Mouse (Mus musculus) liver, embryonic 14.5 days (tissue): ENCODE measurements around the gene Etv6. TPM values are rescaled to one million over a fixed set of nuclear protein-coding genes. Genes with fewer than 3 reads are reported as not detected.

Experiments used
- ATAC-seq: fragments of 200-750 bp; cut with Nextera tagmentation; 2 replicates; pipeline ENCODE4 v1.8.0; 2017; ENCODE audit warnings: moderate number of reproducible peaks, mild to moderate bottlenecking, moderate library complexity; ENCODE audit not compliant: insufficient read depth
- DNase-seq, 3 experiments: peaks; one replicate each; pipeline ENCODE4 v3.0.0-alpha.2; 2012 to 2013; ENCODE audit warnings: low read depth in 3 of 3, low spot score in 3 of 3
- H3K27ac ChIP-seq: fragments of 300-500 bp; sonication (generic); 2 replicates; pipeline ENCODE4 v1.5.1; 2014; ENCODE audit warnings: moderate library complexity, mild to moderate bottlenecking, control low read depth, inconsistent platforms
- H3K27me3 ChIP-seq: fragments of 300-500 bp; sonication (generic); 2 replicates; pipeline ENCODE4 v1.6.1; 2014; ENCODE audit warnings: mild to moderate bottlenecking, low read length, moderate library complexity; ENCODE audit not compliant: control insufficient read depth, insufficient read depth
- H3K36me3 ChIP-seq: fragments of 300-500 bp; sonication (generic); replicated peaks from 2 replicates; pipeline ENCODE4 v1.6.1; 2014; ENCODE audit warnings: low read depth; ENCODE audit not compliant: control insufficient read depth, insufficient read depth
- H3K4me1 ChIP-seq, 2 experiments: fragments of 200-500 bp in 1 of 2; fragments of 300-500 bp in 1 of 2; sonication (generic) in 1 of 2; replicated peaks; 2 replicates each; pipeline ENCODE4 v1.6.1; 2012 to 2014; ENCODE audit warnings: antibody characterized with exemption in 1 of 2, inconsistent platforms in 1 of 2, low read length in 1 of 2; ENCODE audit not compliant: control insufficient read depth in 2 of 2, insufficient read depth in 2 of 2
- H3K4me2 ChIP-seq: fragments of 300-500 bp; sonication (generic); 2 replicates; pipeline ENCODE4 v1.6.1; 2014; ENCODE audit warnings: low read depth, mild to moderate bottlenecking, control low read depth, moderate library complexity
- H3K4me3 ChIP-seq, 2 experiments: fragments of 200-500 bp in 1 of 2; fragments of 300-500 bp in 1 of 2; sonication (generic) in 1 of 2; 2 replicates each; pipeline ENCODE4 v1.5.1; 2012 to 2014; ENCODE audit warnings: low read depth in 2 of 2, low read length in 2 of 2, mild to moderate bottlenecking in 2 of 2, control low read depth in 1 of 2, inconsistent platforms in 1 of 2, moderate library complexity in 1 of 2; ENCODE audit not compliant: insufficient read depth in 1 of 2
- H3K9ac ChIP-seq: fragments of 300-500 bp; sonication (generic); replicated peaks from 2 replicates; pipeline ENCODE4 v1.6.1; 2014; ENCODE audit warnings: mild to moderate bottlenecking, control low read depth, moderate library complexity
- H3K9me3 ChIP-seq: fragments of 300-500 bp; sonication (generic); 2 replicates; pipeline ENCODE4 v1.6.1; 2016; ENCODE audit warnings: low read length, mixed read lengths; ENCODE audit not compliant: control insufficient read depth
- CTCF ChIP-seq: IDR thresholded peaks from 2 replicates; pipeline ENCODE4 v1.5.1; 2016; ENCODE audit warnings: antibody characterized with exemption, low read depth, control low read depth
- EP300 ChIP-seq: IDR thresholded peaks from 2 replicates; pipeline ENCODE4 v1.6.1; 2016; ENCODE audit warnings: antibody characterized with exemption, low read depth
- WGBS: fragments of 180-500 bp; shearing (Covaris S2); extraction: QIAGEN DNeasy Blood & Tissue Kit; methylation state at CpG from one replicate; pipeline ENCODE4 v1.1.7; 2014; ENCODE audit not compliant: insufficient replicate concordance; 5-methylcytosine and 5-hydroxymethylcytosine counted together
- polyA plus RNA-seq, 2 experiments: library from polyadenylated mRNA; depleted of rRNA in 1 of 2; stranded (reverse) in 1 of 2; unstranded in 1 of 2; fragments of >200 nt; fragmentation: Nextera tagmentation in 1 of 2; extraction: Ambion mirVana in 1 of 2; gene quantifications; 2 replicates each; pipeline versions ENCODE4 v1.2.1 to v1.2.3; 2012 to 2014

Gene Etv6
- polyA plus RNA-seq (2012; rRNA removed) (3.0 and 3.4 TPM in 2 replicates), polyA plus RNA-seq (2014; fragmentation: Nextera tagmentation; extraction: Ambion mirVana) (2.6 and 3.0 TPM in 2 replicates)

DNA sequence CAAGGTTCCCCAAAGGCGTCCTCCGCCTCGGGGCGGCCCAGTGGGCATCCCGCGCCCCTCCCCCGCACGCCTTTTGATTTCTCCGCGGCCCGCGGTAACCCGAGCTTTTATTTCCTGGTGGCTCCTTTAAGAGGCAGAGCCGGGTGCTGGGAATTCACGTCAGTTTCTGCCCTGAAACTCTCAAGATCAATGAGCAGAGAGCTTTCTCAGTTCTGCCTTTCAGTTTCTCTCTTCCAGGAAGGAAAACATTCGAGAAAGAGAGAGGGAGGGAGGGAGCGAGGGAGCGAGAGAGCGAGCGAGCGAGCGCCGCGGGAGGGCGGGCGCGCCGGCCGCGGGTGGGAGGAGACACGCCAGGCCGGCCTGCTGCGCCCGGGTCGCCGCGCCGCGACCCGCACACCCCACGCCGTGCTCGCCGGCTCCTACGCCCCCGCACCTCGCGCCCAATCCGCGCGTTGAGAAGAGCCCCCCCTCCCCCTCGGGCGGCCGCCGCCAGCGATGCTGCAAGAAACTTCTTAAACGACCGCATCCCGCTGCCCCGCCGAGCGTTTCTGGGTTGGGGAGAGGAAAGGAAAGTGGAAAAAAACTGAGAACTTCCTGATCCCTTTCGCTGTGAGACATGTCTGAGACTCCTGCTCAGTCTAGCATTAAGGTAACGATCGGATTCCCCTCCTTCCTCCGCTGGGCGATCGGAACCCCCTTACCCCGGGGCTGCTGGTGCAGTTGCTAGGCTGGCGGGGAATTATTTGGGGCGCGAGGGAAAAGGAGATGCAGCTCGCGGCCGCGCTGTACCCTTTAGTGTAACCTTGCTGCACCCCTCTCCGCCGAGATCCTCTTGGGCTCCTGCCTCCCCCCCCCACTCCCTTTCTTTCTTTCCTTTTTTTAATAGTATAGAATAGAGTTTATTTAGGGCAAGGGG, at the start of gene Etv6:
Etv6 (plus strand) TSS at position 211 of the 916 bp plus-strand sequence.
- ATAC-seq = peak; percentile 68
- Histone ChIP-seq H3K9me3 (no peaks in the 10 kb centered on the region), H3K9ac (peak within 1 kb of the TSS; percentile 63), H3K4me1 (peaks cover 5 to 18% of the 10 kb centered on the region in 2 experiments), H3K27me3 (no peaks in the 10 kb centered on the region), H3K4me3 (peak within 1 kb of the TSS; percentile 76 to 98), H3K27ac (peak within 1 kb of the TSS; percentile 63), H3K4me2 (peak within 1 kb of the TSS; percentile 83), H3K36me3 (no peaks in the 10 kb centered on the region)
- under 1% methylated on average over 68 of the region's 78 CpGs for WGBS
- DNase-seq = peak in 2 of 3 experiments; percentile 20 to 56
- TF ChIP-seq CTCF (no peak), EP300 (no peak)

- Histone ChIP-seq H3K9ac (no peak overlapping the region), H3K27ac (no peak overlapping the region), H3K9me3 (no peaks in the 10 kb centered on the region), H3K4me1 (0 out of 4 replicates have a peak, but pooled peaks cover 0 to 2% of the 10 kb centered on the region in 2 experiments), H3K4me2 (no peak overlapping the region), H3K36me3 (no peaks in the 10 kb centered on the region), H3K4me3 (no peak overlapping the region), H3K27me3 (no peaks in the 10 kb centered on the region)
- WGBS = 29% methylated on average over 2 of the region's 2 CpGs
- no peak for TF ChIP-seq EP300
- 0 out of 2 replicates have a peak, but pooled peaks have one; percentile 18 for TF ChIP-seq CTCF
- ATAC-seq = no peak
- DNase-seq = no peak
Measured at GRCm38 (mm10) chr6:133986161-133986560, 49.3 kb upstream of the Etv6 start.

DNA sequence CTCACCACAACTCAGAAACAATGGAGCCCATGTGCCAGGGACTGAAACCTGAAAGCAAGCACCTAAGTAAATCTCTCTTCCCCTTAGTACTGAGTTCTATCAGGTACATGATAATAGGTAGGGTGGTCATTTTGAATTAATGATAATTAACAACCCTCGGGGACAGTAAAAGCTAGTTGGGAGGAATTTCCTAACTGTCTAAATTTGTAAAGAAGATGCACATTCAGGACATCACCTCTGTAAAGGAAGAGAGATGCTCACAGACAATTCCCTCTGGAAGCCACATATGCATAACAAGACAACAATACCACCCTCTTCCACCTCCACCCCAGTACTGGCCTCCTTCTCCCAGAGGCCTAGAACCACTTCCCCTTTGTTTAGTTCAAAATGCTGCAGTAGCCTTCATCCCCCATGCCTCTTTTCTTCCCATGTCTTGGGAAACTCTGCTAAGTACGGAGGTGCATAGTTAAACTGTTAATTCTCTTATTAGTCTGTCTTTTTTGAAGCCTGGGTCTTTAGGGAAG, 48.4 kb upstream of the Etv6 start:
- no peak for ATAC-seq
- TF ChIP-seq EP300 = no peak
- no peak for TF ChIP-seq CTCF
- 40% methylated on average over 2 of the region's 2 CpGs for WGBS

DNA sequence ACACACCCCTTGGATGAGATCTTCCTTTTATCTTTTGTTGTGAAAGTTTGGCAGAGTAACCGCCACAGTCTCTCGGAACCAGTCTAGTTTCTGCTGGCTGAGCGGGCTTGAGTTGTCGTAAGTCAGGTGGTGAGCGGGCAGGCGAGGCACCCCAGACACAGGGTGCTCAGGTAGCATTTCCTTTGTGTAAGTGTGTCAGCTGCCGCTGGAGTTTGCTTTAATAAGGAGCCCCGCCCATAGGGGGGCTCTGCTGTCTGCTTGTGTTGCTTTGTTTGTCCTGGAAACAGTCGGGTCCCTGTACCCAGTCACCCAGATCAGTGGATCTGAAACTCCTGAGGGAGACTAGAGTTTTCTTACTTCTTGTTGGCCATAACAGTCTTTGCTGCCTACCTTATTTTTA, 47.5 kb upstream of the Etv6 start:
- no peak for DNase-seq
- TF ChIP-seq EP300 = no peak
- no peak for TF ChIP-seq CTCF
- WGBS = 46% methylated on average over 9 of the region's 9 CpGs

More for the DNA sequence above, 48.4 kb upstream of the Etv6 start:
- 0 out of 4 replicates have a peak, but pooled peaks cover 0 to 2% of the 10 kb centered on the region in 2 experiments for H3K4me1 ChIP-seq
- H3K9me3 ChIP-seq = no peaks in the 10 kb centered on the region
- H3K36me3 ChIP-seq = no peaks in the 10 kb centered on the region
- H3K9ac ChIP-seq = no peak overlapping the region
- no peak for DNase-seq
- H3K27me3 ChIP-seq = no peaks in the 10 kb centered on the region
- no peak overlapping the region for H3K4me3 ChIP-seq
- no peak overlapping the region for H3K4me2 ChIP-seq
- no peak overlapping the region for H3K27ac ChIP-seq

DNA sequence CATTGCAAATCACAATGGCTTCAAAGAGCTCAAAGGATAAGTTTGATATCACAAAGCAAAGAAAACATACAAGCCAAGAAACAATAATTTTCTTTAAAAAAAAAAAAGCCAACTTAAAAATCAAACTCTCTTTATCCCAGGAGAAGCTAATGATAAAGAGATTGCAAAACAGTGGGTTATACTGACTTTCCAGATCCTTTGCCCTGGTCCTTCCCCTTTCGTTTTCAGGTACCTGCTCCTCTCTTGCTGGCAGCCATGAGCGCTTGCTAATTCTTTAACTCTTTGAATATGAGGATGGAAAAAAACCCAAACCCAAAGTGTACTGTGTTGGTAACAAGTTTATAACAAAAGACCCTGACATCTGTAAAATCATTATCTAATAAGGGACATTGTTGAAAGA, 38.0 kb upstream of the Etv6 start:
- Histone ChIP-seq H3K27ac (no peak overlapping the region), H3K9me3 (no peaks in the 10 kb centered on the region), H3K4me3 (no peak overlapping the region), H3K4me1 (no peaks in the 10 kb centered on the region), H3K4me2 (no peak overlapping the region), H3K27me3 (no peaks in the 10 kb centered on the region), H3K9ac (no peak overlapping the region), H3K36me3 (no peaks in the 10 kb centered on the region)
- 70% methylated on average over 2 of the region's 2 CpGs for WGBS
- TF ChIP-seq CTCF (no peak), EP300 (no peak)
- ATAC-seq (no peak), DNase-seq (no peak)

More for the DNA sequence above, 47.5 kb upstream of the Etv6 start:
- no peaks in the 10 kb centered on the region for H3K9me3 ChIP-seq
- H3K4me1 ChIP-seq = 0 out of 4 replicates have a peak, but pooled peaks cover 0 to 2% of the 10 kb centered on the region in 2 experiments
- H3K27me3 ChIP-seq = no peaks in the 10 kb centered on the region
- H3K36me3 ChIP-seq = no peaks in the 10 kb centered on the region
- H3K4me3 ChIP-seq = no peak overlapping the region
- no peak overlapping the region for H3K27ac ChIP-seq
- no peak overlapping the region for H3K9ac ChIP-seq
- no peak overlapping the region for H3K4me2 ChIP-seq
- ATAC-seq = no peak
